Mouse (Mus musculus) heart, postnatal 0 days (tissue): ENCODE results near the gene Zfp710.

Source experiments
- CTCF ChIP-seq: IDR thresholded peaks from 2 replicates; pipeline ENCODE4 v1.5.1; 2016; ENCODE audit warnings: antibody characterized with exemption, control low read depth, low read depth
- EP300 ChIP-seq: IDR thresholded peaks from 2 replicates; pipeline ENCODE4 v1.6.1; 2016; ENCODE audit warnings: antibody characterized with exemption, low read depth

DNA sequence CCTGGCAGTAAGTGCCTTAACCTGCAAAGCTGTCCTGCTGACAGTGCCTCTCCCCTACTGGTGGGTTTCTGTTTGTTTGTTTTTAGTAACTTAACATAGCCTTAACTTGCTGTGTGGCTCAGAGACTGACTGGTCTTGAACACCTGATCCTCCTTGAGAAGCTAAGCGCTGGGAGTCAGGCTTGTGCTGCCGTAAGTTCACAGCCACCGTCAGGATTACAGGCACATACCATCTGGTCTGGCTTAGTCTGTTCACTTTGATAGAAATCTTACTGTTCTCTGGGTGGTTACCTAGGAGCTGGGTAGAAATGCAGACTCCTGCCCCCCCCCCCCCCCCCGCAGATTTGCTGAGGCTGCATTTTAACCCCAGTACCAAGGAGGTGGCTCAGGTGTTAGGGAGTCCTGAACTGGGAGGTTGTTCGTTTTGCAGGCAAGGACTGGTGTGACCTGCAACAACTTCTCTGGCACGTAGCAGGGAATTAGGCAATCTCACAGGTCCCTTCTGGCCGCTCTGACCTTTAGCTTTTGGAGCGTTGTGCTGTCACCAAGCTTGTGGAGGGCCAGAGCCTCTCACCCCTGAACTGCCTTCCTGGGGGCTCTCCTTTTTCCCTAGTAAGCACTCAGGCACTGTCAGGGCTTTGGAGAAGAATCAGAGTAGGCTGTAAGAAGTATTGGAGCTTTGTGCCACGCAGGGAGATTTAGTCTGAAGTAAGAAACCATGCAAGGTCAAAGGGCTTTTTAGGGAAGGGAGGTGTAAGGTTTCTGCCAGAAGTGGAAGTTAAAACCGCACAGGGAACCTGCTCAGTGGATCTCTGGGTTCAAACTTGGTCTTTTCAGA lies 7.8 kb downstream of the Zfp710 start:
- no peak for TF ChIP-seq CTCF
- TF ChIP-seq EP300: no peak
